Mouse (Mus musculus) spleen, postnatal 4 days (tissue): ENCODE results near the gene Trim3.

ENCODE experiments used
- DNase-seq, 2 experiments: peaks; one replicate each; pipeline ENCODE4 v3.0.0; 2022; ENCODE audit warnings: low spot score in 2 of 2

Trim3 gene

DNA sequence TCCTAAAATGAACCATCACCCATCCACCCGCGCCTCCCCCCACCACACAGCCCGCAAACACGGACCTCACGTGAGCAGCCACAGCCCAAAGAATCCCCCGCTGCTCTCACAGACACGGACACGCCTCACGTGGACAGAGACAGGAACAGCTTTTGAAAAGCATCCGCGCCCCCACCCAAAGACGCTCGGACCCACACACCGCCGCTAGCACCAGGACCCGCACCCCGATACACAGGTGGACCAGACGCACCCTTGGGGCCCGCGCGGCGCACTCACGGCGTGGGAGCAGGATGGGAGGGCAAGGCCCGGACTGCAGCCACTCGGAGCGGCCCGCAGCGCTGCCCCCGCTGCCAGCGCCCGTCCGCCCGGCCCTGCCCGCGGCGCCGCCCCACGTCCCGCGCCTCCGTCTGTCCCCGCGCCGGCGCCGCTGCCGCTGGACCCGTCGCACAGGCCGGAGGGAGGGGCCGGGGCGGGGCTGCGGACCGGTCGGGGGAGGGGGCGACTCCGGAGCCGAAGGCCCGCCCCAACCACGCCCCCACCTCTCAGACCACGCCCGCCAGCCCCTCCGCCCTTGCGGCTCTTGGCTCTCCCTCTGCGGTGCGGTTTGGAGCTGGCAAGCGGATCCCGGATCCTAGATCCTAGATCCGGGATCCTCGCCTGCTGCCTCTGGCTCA, at the start of gene Trim3:
Gene Trim3 (minus strand): TSS at position 445 of the 674 bp plus-strand sequence.
- DNase-seq = peak; percentile 82 to 88

DNA sequence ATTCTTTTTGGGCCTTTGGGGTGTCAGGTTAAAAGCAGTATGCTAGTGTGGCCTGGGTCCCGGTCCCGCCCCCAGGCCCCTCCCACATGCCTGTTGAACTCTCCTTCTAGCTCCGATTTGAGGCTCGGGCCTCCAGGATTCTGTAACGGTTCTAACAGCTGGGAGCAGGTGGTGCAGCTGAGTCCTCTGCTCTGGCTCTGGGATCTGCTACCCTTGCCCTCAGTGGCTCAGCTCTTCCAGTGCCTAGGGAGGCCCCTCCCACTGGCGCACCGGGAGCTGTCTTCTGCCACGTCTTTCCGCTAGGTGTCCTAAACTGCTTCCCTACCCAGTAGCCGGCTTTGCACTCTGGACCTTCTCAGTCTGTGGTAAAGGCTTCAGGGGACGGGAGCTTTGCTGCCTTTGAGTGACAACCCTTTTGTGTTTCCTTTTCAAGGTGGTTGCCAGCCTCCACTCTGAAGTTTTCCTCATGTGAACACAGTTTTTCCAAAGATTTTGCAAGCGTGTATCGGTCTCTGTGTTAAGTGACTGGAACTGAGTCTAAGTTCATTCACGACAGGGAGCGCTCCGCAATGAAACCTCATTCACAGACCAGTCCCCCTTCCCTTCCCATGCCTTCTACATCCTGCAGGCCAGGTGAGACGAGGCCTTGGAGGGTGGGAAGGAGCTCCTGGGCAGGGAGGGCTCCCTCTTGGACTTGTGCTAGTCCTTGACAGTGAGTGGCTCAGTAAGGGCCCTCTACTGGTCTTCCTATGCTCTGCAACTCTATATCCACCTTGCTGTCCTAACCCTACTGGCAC, 17.5 kb upstream of the Trim3 start, which contains the start of gene Dnhd1:
Gene Dnhd1 (plus strand): TSS at position 189 of the 797 bp plus-strand sequence.
- DNase-seq = peak; percentile 57 to 81

DNA sequence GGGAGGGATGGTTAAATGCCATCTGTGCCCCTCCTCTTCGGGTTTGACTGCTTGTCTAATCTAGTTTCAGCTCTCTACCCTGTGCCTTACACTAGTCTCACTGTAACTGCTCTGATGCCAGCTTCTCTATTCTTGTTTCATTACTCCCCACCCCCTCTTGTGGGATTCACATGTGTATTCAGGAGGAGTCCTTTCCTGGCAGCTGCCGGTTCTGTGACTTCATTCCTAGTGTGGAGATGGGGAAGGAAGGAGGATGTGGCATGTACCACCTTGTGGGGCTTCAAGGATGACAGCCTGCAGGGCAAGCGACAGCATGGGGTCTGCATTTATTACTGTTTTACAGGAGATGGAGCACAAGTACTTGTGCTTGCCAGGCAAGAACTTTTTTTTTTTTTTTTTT, 8.6 kb upstream of the Trim3 start:
- DNase-seq = no peak

DNA sequence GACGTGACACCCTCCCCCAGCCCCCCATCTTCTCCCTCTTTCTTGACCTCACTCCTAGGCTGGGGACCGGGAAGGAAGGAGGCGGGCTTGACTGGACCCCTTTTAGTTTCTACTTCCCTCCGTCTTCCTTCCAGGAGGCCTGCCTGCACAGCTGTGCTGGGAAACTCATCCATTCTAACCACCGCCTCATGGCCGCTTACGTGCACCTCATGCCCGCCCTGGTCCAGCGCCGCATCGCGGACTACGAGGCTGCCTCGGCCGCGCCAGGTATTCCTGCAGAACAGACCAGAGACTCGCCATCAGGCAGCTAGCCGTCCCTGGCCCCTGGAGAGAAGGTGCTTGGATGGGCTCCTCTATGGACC, 7.5 kb upstream of the Trim3 start:
- peak in 1 of 2 experiments; percentile 79 for DNase-seq

DNA sequence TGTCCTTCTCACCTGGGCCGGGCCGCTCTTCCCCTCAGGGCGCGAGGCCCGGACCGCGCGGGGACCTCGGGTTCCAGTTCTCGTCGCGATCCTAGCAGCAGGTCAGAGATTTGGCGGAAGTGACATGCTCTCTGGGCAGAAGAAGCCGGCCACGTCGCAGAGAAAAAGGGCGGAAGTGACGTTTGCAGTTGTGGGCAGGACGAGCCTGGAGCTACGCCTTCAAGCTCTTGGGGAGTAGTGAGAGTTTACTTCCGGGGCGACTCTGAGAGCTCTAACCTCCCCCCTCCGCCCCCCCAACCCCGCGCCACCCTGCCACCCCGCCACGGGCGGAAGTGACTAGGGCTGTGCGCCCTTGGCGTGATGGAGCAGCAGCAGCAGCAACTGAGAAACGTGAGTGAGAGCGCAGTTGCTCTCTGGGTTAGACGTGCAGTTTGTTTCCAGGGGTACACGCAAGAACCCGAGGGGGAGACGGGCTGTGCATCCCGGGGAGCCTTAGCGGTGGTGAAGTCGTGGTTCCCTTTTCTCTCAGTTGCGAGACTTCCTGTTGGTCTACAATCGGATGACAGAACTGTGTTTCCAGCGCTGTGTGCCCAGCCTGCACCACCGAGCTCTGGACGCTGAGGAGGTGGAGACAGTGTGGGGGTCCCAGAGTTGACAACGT, 7.0 kb upstream of the Trim3 start, which contains the start of the genes Arfip2 and Gm45799:
Gene Arfip2 (minus strand): TSS at position 184 of the 661 bp plus-strand sequence.
Gene Gm45799 (plus strand): TSS at position 320 of the 661 bp plus-strand sequence.
- DNase-seq = peak; percentile 93 to 94

DNA sequence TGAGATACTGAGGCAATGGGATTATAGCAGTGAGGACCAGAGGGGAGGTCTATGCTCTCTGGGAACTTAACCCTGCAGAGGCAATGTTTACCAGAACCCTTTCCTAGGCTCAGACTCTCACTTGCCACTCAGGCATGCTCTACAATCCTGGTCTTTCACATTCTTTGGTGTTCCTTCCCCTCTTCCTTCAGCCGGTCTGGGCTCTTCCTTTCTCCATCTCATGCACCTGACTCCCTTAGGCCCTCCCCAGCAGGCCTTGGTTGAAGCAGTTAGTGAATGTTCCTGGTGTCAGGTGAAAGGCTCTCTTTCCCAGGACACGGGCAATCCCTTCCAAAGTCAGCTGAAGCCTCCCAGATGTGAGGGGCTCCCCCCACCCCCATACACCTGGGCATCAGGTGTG, 6.4 kb upstream of the Trim3 start, which contains the start of gene Timm10b:
Gene Timm10b (plus strand): TSS at position 301 of the 400 bp plus-strand sequence.
- DNase-seq = no peak

DNA sequence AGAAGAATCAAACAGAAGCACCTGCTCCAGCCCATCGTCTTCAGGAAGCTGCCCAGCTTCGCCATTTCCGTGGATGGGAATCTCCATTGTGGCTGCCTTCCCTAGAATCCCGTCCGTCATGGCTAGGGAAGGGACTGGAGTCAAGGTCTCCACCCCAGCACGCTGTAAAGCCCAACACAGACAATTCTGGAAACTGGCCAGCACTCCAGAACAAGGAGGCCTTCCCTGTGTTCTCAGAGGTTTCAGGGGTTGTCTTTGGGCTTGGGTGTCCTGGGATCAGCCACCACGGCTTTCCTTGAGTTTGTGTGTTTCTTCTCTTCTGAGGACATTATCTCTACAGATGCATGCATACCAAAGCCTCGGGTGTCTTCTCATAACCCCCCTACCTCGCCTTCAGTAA, 5.9 kb upstream of the Trim3 start:
- no peak for DNase-seq

DNA sequence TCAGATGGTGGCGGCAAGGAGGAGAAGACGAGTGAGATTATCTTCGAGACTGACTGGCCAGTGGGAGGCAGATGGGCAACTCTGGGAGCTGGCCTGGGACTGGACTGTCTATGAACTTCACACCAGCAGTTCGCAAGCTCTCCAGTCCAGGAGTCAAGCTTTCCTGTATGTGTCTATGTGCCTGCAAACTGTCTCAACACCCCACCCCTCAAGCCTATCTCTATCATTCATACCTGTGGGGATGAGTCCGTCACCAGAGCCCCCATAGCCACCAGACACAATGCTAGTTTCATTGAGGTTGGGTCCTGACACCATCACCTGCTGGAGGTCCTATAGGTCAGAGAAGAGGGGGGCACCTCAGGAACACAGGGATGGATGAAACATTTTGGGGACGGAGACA, 5.4 kb upstream of the Trim3 start:
- no peak for DNase-seq

DNA sequence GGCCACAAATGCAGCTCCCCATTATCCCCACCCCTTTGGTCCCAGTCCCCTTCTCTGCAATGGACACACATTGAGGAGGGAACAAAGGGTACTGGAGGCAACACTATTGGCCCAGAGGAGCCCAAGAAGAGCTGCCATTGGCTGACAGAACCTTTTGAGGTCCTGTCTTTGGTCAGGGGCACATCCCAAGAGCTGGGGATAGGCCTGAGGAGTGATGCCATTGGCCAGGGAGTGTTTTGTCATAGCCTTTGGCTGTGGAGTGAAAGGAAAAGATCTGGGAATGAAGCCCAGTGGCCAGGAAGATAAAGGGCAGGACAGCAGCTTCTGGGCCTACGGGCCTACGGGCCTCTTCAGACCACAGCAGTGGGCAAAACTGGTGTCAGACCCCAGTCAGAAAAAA, 2.4 kb upstream of the Trim3 start:
- no peak for DNase-seq

DNA sequence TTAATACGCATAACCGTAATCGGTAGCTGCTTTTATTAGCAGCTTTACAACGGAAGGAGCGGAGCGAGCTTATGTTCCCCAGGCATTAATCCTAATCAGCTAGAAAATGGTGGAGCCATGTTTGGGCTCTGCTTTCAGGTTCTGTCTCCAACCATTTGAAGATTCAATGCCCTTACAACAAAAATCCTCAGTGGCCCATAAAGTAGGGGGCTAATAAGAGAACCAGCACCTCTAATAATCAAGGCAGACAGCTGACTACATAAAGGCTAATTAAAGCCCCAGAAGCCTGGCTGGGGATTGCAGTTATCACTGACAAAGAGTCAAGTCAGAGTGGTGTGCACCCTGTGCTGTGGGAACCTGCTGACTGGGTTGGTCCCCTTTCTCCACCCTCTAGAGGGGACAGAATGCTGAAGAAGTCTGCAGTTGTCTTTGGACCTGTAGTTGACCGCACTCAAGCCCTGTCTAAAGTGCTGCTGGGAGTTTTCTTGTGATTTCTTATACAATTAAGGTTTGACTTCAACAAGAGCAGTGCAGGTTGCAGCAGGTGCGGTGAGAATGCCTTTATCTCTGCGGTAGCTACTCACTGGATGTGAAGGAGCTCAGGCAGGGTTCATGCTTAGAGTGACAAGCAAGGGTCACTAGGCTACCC, 1.0 kb upstream of the Trim3 start:
- no peak for DNase-seq

DNA sequence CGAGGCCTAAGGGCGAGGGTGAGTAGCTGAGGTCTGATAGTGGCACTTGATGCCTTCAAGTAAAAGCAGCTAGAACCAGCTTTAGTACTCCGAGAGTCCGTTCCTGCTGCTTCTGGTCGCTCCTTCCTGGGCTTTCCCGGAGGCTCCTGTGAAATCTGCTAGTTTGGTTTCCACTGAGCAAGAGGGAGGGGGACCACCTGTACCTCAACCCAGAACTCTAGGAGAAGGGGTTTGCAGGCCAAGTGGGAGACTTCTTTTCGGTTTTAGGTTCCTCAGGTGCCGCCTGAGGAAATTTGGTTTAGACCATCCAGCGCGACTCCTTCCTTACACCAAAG, 397 bp upstream of the Trim3 start:
- no peak for DNase-seq

DNA sequence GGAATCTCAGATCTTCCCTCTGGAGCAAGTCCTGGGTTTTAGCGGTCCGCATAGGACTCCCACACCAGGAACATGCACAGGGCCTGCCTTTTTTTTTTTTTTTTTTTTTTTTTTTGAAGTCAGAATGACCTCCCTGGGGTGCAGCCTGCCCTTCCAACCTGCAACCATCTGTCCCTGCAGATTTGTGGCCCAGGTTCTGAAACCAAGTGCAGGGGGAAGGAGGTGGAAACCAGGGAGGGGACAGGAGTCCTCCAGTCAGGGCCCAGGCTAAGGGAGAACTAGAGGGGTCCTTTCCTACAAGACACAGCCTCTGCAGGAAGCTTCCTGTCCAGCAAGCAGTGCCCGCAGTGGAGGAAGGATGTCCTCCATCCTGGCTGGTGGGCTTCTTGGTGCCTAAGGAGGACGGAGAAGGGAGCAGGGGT, 809 bp downstream of the Trim3 start:
- DNase-seq = no peak

DNA sequence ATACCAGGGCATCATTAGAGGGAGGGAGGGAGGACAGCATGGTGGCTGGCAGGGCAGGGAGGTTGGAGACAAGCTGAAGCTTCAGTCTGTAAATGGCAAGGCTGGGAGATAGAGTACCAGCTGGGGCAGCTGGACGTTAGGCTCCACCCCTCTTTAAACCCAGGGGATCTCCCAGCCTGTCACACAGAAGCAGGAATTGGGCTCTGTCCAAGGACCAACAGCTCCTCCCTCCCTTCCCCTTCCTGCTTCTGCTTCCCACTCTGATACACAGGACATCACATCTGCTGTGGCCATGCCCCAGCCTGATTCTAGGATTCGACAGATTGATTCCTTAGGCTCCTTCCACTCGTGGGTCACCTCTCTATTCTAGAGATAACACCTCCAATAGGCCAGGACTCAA, 4.7 kb downstream of the Trim3 start:
- no peak for DNase-seq

DNA sequence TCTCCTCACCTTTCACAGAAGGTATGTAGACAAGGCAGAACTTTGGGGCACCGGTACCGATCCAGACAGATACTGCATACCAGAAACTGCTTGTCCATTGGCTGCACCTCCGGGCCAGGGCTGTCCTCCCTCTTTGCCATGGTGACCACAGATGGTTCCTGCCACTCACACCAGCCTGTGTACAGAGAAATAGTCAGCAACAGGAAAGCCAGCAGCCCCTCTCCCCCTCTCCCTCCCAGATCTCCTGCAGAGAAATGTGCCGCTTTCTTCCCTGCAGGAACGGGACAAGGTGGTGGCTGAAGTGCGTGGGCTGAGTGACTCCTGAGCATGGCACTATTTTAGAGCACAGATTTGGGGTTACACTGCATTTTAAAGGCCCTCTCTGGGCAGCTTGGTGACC, 8.0 kb downstream of the Trim3 start:
- no peak for DNase-seq

DNA sequence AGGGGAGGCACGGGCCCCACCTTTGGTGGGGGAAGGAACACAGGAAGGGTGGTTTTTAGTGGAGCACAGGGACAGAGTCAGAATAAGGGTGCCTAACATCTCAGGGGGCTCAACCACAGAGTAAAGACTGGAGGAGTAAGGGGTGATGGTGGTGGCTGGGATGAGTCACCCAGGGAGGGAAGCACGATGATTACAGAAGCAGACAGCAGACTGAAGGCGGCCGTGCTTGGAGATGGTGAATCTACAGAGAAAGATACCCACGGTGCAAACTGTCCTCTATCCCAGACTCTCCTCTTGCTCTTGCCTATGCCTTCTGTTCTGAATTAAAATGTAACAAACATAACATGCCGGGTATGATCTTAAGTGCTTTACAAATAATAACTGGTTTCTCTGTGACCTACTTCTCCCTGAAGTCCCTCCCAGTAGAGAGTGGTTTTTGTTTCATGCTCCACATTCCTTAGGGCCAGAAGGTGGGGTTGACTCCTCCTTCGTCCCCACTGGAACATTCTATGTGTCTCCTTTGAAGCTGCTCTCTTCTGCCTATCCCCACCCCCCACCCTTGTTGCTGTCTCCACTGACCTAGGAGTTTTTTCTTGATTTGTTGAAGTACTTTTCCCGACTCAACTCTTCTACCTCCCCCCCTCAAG, 11.6 kb downstream of the Trim3 start:
- DNase-seq = no peak

DNA sequence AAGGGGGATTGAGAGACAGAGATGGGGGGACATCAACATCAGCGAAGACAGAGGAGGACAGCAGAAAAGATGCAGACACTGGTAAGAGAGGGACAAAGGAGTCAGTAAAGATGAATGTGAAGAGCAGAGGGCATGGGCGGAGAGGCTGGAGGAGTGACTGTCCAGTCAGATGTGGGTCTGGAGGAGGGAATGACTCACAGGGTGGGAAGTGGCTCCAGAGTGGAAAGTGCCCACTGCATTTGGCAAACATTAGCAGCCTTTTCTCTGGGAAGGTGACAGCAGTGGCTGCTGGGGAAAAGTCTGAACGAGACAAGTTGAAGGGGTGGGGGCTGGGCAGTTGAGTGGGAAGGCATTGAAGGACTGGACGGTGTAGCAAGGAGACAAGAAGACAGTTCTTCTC, 12.3 kb downstream of the Trim3 start:
- no peak for DNase-seq

DNA sequence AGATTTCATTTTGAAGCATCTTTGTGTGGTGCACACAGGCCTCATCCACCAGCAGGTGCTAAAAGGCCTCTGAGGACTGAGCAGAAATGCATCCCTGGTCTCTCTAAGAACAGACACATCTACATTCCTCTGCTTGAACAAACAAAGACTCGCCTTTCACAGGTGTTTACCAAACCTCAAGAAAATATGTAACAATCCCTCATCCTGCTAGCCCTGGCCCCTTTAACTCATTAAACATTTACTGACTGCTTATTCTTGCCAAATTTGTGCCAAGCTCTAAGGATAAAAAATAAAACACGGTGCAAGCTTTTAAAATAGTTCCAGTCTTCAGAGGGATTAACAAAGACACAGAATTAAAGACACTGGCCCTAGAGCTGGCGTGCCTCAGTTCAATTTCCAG, 13.7 kb downstream of the Trim3 start:
- DNase-seq = no peak

DNA sequence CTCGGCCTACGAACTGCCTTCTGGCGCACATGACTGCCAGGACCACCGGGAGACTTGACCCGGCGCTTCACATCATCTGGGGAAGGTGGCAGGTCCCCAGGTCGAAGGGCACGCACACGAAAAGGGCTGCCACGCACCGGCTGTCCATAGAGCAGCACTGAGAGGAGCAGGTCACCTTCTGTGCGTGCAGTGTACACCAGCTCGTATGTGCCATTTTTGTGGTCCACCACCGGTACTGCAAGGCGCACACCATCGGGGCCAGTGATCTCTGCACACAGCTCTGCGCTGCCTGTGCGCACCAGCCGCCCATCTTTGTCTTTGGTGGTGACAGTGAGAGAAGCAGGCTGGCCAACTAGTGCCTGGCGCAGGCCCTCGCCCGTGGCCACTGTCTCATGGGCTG, 15.6 kb downstream of the Trim3 start:
- no peak for DNase-seq

DNA sequence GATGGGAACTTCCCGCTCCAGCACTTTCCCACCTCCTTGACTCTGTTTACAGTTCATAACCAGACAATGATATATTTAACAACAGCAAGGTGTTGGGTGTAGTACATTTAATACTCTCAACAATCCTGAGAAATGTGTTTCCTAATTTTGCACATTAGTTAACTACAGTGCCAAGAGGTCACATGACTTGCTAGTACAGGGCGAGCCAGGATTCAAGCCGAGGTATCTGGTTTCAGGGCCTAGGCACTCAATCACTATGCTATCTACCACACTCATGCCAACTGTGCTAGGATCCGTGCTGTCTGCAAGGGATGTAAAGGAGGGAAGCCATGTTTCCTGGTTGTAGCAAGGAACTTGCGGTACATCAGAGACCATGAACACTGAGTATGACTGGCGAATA, 16.8 kb downstream of the Trim3 start:
- DNase-seq = no peak

DNA sequence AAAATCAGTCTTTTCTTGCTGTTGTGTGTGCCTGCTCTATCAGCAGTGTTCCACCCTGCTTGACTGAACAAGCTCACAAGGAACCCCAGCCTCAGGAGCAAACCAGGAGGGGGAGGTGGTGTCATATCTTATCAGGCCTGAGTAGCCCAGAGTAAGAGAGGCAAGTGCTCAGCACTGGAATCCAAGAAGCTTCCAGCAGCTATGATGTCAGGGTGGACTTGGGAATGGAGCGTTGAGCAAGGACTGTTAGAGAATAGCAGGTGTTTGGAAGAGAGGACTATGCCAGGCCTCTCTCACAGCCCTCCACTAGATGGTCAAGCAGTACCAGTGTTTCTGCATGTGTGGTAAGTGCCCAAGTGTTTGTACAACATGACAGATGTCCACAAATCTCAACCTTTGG, 17.7 kb downstream of the Trim3 start:
- DNase-seq = no peak

DNA sequence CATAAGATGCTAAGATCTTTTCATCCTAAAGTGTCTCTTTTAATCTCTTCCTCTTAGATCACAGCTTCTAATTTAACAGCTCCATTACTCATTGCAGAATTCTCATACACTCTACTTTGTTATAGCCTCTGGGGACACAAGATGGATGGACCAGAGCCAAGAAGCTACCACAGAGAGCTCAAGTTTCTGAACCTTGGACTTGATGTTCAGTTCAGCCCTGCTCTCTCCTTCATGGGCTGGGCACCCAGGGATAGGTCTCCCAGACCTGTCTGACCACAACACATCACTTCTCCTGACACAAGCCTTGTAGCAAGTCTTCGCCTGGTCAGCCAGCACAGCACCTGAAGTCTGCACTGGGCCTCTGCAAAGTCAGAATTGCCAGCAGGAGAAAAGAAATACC, 19.0 kb downstream of the Trim3 start:
- no peak for DNase-seq

DNA sequence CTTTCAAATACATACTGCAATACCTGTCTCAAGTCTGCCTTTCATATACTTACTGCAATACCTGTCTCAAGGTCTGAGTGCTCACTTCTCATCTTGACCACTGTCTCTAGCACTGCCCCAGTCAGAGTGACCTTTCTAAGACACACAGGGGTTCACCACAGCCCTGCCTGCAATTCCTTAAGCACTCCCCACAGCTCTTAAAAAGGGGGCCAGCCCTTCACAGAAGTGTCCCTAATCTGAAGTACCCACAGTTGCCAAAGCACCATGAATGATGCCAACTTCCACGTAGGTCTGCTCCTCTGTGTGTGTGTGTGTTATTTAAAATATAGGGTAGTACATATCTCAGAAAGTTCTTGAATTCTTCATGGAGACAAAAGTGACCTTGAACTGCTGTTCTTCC, 21.6 kb downstream of the Trim3 start:
- DNase-seq = no peak
